Mouse (Mus musculus) liver, embryonic 14.5 days (tissue): ENCODE data around the gene Dmxl2. TPM values are rescaled to one million over a fixed set of nuclear protein-coding genes. Genes with fewer than 3 reads are reported as not detected.

Experiments
- ATAC-seq: fragments of 200-750 bp; cut with Nextera tagmentation; 2 replicates; pipeline ENCODE4 v1.8.0; 2017; ENCODE audit warnings: moderate number of reproducible peaks, mild to moderate bottlenecking, moderate library complexity; ENCODE audit not compliant: insufficient read depth
- DNase-seq, 3 experiments: peaks; one replicate each; pipeline ENCODE4 v3.0.0-alpha.2; 2012 to 2013; ENCODE audit warnings: low read depth in 3 of 3, low spot score in 3 of 3
- H3K27ac ChIP-seq: fragments of 300-500 bp; sonication (generic); 2 replicates; pipeline ENCODE4 v1.5.1; 2014; ENCODE audit warnings: moderate library complexity, mild to moderate bottlenecking, control low read depth, inconsistent platforms
- H3K27me3 ChIP-seq: fragments of 300-500 bp; sonication (generic); 2 replicates; pipeline ENCODE4 v1.6.1; 2014; ENCODE audit warnings: mild to moderate bottlenecking, low read length, moderate library complexity; ENCODE audit not compliant: control insufficient read depth, insufficient read depth
- H3K36me3 ChIP-seq: fragments of 300-500 bp; sonication (generic); replicated peaks from 2 replicates; pipeline ENCODE4 v1.6.1; 2014; ENCODE audit warnings: low read depth; ENCODE audit not compliant: control insufficient read depth, insufficient read depth
- H3K4me1 ChIP-seq, 2 experiments: fragments of 200-500 bp in 1 of 2; fragments of 300-500 bp in 1 of 2; sonication (generic) in 1 of 2; replicated peaks; 2 replicates each; pipeline ENCODE4 v1.6.1; 2012 to 2014; ENCODE audit warnings: antibody characterized with exemption in 1 of 2, inconsistent platforms in 1 of 2, low read length in 1 of 2; ENCODE audit not compliant: control insufficient read depth in 2 of 2, insufficient read depth in 2 of 2
- H3K4me2 ChIP-seq: fragments of 300-500 bp; sonication (generic); 2 replicates; pipeline ENCODE4 v1.6.1; 2014; ENCODE audit warnings: low read depth, mild to moderate bottlenecking, control low read depth, moderate library complexity
- H3K4me3 ChIP-seq, 2 experiments: fragments of 200-500 bp in 1 of 2; fragments of 300-500 bp in 1 of 2; sonication (generic) in 1 of 2; 2 replicates each; pipeline ENCODE4 v1.5.1; 2012 to 2014; ENCODE audit warnings: low read depth in 2 of 2, low read length in 2 of 2, mild to moderate bottlenecking in 2 of 2, control low read depth in 1 of 2, inconsistent platforms in 1 of 2, moderate library complexity in 1 of 2; ENCODE audit not compliant: insufficient read depth in 1 of 2
- H3K9ac ChIP-seq: fragments of 300-500 bp; sonication (generic); replicated peaks from 2 replicates; pipeline ENCODE4 v1.6.1; 2014; ENCODE audit warnings: mild to moderate bottlenecking, control low read depth, moderate library complexity
- H3K9me3 ChIP-seq: fragments of 300-500 bp; sonication (generic); 2 replicates; pipeline ENCODE4 v1.6.1; 2016; ENCODE audit warnings: low read length, mixed read lengths; ENCODE audit not compliant: control insufficient read depth
- CTCF ChIP-seq: IDR thresholded peaks from 2 replicates; pipeline ENCODE4 v1.5.1; 2016; ENCODE audit warnings: antibody characterized with exemption, low read depth, control low read depth
- EP300 ChIP-seq: IDR thresholded peaks from 2 replicates; pipeline ENCODE4 v1.6.1; 2016; ENCODE audit warnings: antibody characterized with exemption, low read depth
- WGBS: fragments of 180-500 bp; shearing (Covaris S2); extraction: QIAGEN DNeasy Blood & Tissue Kit; methylation state at CpG from one replicate; pipeline ENCODE4 v1.1.7; 2014; ENCODE audit not compliant: insufficient replicate concordance; 5-methylcytosine and 5-hydroxymethylcytosine counted together
- polyA plus RNA-seq, 2 experiments: library from polyadenylated mRNA; depleted of rRNA in 1 of 2; stranded (reverse) in 1 of 2; unstranded in 1 of 2; fragments of >200 nt; fragmentation: Nextera tagmentation in 1 of 2; extraction: Ambion mirVana in 1 of 2; gene quantifications; 2 replicates each; pipeline versions ENCODE4 v1.2.1 to v1.2.3; 2012 to 2014

Gene Dmxl2
- polyA plus RNA-seq, 2 experiments: 0.98 to 0.99 TPM

DNA sequence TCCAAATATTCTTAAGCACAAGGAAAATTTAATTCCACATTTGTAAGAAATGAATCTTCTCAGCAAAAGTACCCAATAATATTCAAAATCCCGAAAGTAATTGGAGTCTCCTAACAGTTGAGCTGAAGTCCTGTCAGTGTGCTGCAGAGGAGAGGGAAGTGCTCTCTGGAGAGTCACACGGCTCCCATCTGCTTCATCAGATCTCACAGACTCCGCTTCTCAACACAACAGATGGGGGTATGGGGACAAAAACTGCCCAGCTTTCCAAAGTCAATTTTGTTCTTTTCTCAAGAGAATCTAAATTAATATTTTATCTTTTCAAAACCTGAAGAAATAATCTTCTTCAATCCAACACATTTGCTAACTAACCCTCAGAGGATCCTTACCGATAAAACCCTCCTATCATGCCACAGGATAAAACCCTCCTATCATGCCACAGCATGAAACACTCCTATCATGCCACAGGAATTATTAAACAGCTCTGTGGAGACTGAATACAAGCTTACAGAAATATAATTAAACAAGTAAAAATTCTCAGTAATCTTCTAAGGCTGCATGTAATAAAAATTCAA is 37.9 kb downstream of the Dmxl2 start:
- WGBS: 57% methylated on average over 4 of the region's 4 CpGs
- no peak overlapping the region for H3K9ac ChIP-seq
- no peak for DNase-seq
- no peaks in the 10 kb centered on the region for H3K27me3 ChIP-seq
- no peak overlapping the region for H3K4me2 ChIP-seq
- H3K4me3 ChIP-seq: no peak overlapping the region
- H3K36me3 ChIP-seq: no peaks in the 10 kb centered on the region
- ATAC-seq: no peak
- H3K9me3 ChIP-seq: no peaks in the 10 kb centered on the region
- no peak for TF ChIP-seq EP300
- TF ChIP-seq CTCF: no peak
- H3K27ac ChIP-seq: no peak overlapping the region
- H3K4me1 ChIP-seq: no peaks in the 10 kb centered on the region

DNA sequence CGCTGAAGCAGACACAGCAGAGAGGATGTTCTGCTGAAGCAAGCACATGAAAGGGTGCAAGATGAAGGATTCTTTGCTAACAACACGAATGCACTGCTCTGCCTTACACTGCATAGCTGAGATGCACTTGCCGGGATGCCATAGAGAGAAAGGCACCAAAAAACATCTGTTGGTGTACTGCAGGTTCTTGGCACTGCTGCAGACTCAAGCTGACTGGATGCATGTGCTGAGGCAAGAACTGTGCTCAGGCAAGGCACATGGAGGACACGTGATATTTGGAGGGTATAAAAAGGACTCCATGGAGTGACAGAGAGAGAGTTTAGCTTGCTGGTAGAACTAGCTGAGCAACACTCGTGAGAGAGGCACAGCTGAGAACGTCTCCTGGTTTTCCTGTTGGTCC is 62.4 kb downstream of the Dmxl2 start:
- H3K9ac ChIP-seq: no peak overlapping the region
- no peaks in the 10 kb centered on the region for H3K36me3 ChIP-seq
- no peak overlapping the region for H3K4me3 ChIP-seq
- no peak overlapping the region for H3K4me2 ChIP-seq
- H3K27ac ChIP-seq: no peak overlapping the region
- H3K4me1 ChIP-seq: no peaks in the 10 kb centered on the region
- H3K27me3 ChIP-seq: no peaks in the 10 kb centered on the region
- DNase-seq: no peak
- H3K9me3 ChIP-seq: no peaks in the 10 kb centered on the region
- no peak for ATAC-seq
- TF ChIP-seq CTCF (no peak), EP300 (no peak)
- 61% methylated on average over 6 of the region's 6 CpGs for WGBS

DNA sequence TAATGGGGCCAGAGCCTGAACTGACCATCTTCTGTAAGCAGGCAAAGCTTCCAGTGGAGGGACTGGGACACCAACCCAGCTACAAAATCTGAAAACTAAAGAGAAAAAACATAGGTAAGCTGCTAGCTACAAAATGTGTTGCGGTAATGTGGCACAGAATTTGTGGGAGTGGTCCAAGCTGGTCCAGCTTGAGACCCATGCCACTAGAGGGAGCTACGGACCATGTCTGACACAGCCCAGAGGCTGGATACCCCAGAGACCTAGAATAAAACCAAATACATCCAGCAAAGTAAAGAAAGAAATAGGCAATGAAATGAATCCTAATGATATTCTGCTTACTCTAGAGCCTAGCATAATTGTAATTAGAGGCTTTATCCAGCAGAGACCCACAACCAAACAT is 63.2 kb downstream of the Dmxl2 start:
- TF ChIP-seq EP300 (no peak), CTCF (peak; percentile 70)
- no peaks in the 10 kb centered on the region for H3K27me3 ChIP-seq
- no peak overlapping the region for H3K4me3 ChIP-seq
- H3K4me2 ChIP-seq: no peak overlapping the region
- 22% methylated on average over 2 of the region's 2 CpGs for WGBS
- no peak overlapping the region for H3K9ac ChIP-seq
- H3K9me3 ChIP-seq: no peaks in the 10 kb centered on the region
- H3K4me1 ChIP-seq: no peaks in the 10 kb centered on the region
- no peak for DNase-seq
- no peak for ATAC-seq
- H3K27ac ChIP-seq: no peak overlapping the region
- H3K36me3 ChIP-seq: no peaks in the 10 kb centered on the region

DNA sequence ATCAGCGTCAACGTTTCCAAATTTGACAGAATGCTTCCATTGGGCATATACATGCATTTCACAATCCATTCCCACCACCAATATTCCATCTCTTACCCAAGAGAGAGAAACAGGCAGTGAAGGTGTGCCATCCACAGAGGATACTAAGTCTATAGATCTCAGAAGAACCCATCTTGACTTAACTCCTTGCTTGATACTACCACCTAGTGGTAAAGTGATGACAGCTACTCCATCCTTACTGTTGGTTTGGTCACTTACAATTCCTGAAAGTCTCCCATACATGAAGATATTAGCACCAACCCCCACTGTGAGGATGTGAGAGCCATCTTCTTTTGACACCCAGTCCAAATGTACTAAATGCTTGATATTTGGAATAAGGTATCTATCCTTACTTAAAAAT is 85.2 kb downstream of the Dmxl2 start:
- DNase-seq (no peak), ATAC-seq (no peak)
- H3K9ac ChIP-seq: no peak overlapping the region
- H3K4me1 ChIP-seq: no peaks in the 10 kb centered on the region
- no peaks in the 10 kb centered on the region for H3K27me3 ChIP-seq
- no peaks in the 10 kb centered on the region for H3K36me3 ChIP-seq
- no peak overlapping the region for H3K4me3 ChIP-seq
- H3K4me2 ChIP-seq: no peak overlapping the region
- WGBS: 79% methylated on average over 2 of the region's 2 CpGs
- H3K9me3 ChIP-seq: no peaks in the 10 kb centered on the region
- no peak overlapping the region for H3K27ac ChIP-seq
- TF ChIP-seq CTCF (peak; percentile 37; the same call in 1 of the 2 replicates), EP300 (no peak)

DNA sequence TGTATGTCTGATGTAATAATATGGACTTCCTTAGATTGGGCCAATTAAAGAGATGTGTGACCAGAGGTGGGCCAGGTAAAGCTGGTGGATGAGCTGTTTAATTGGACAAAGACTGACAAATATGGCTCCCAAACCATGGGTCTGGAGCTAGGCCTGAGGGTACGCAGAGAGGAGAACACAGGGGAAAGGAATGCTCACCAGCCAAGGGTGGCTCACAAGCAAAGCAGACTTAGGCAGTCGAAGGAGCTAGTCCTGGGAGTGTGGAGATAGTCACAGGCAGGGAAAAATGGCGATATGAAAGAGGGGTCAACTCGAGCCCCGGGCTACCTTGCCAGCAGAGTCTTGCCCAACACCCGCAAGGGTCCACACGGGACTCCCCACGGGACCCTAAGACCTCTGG is 144.7 kb downstream of the Dmxl2 start:
- Histone ChIP-seq H3K9me3 (no peaks in the 10 kb centered on the region), H3K4me3 (no peak overlapping the region), H3K9ac (no peak overlapping the region), H3K27ac (no peak overlapping the region), H3K36me3 (no peaks in the 10 kb centered on the region), H3K27me3 (no peaks in the 10 kb centered on the region), H3K4me1 (no peaks in the 10 kb centered on the region), H3K4me2 (no peak overlapping the region)
- no peak for TF ChIP-seq CTCF
- no peak for TF ChIP-seq EP300
- ATAC-seq: no peak
- DNase-seq: no peak
- WGBS: 65% methylated on average over 5 of the region's 8 CpGs
